Mouse (Mus musculus) intestine, postnatal 0 days (tissue): ENCODE measurements at regions not wholly inside any gene's neighbourhood (a gene's known extent, or its start where the extent isn't known, plus 50 kb on each side); places are given as distances from the start of the nearest gene placed in this dataset.

Source experiments
- ATAC-seq: fragments of 200-750 bp; cut with Nextera tagmentation; 2 replicates; pipeline ENCODE4 v1.8.0; 2017; ENCODE audit warnings: mild to moderate bottlenecking, moderate TSS enrichment, moderate library complexity
- H3K27ac ChIP-seq: fragments of 300-500 bp; sonication (generic); 2 replicates; pipeline ENCODE4 v1.5.1; 2014; ENCODE audit warnings: mild to moderate bottlenecking, low read depth, low read length, moderate library complexity
- H3K27me3 ChIP-seq: fragments of 300-500 bp; sonication (generic); replicated peaks from 2 replicates; pipeline ENCODE4 v1.6.1; 2014; ENCODE audit warnings: low read length, mixed read lengths; ENCODE audit not compliant: control insufficient read depth, insufficient read depth
- H3K36me3 ChIP-seq: fragments of 300-500 bp; sonication (generic); 2 replicates; pipeline ENCODE4 v1.6.1; 2014; ENCODE audit warnings: mild to moderate bottlenecking, moderate library complexity; ENCODE audit not compliant: control insufficient read depth, insufficient read depth
- H3K4me1 ChIP-seq: fragments of 300-500 bp; sonication (generic); replicated peaks from 2 replicates; pipeline ENCODE4 v1.6.1; 2014; ENCODE audit warnings: antibody characterized with exemption, low read length, mixed read lengths; ENCODE audit not compliant: control insufficient read depth, insufficient read depth
- H3K4me2 ChIP-seq: fragments of 300-500 bp; sonication (generic); replicated peaks from 2 replicates; pipeline ENCODE4 v1.6.1; 2014; ENCODE audit warnings: low read depth, mild to moderate bottlenecking, moderate library complexity
- H3K4me3 ChIP-seq: fragments of 300-500 bp; sonication (generic); 2 replicates; pipeline ENCODE4 v1.5.1; 2014; ENCODE audit warnings: low read depth, low read length
- H3K9ac ChIP-seq: fragments of 300-500 bp; sonication (generic); 2 replicates; pipeline ENCODE4 v1.6.1; 2014; ENCODE audit warnings: mild to moderate bottlenecking, low read depth, low read length
- H3K9me3 ChIP-seq: fragments of 300-500 bp; sonication (generic); 2 replicates; pipeline ENCODE4 v1.6.1; 2016; ENCODE audit warnings: mixed run types; ENCODE audit not compliant: control insufficient read depth
- CTCF ChIP-seq: sonication (generic); IDR thresholded peaks from 2 replicates; pipeline ENCODE4 v1.5.1; 2016; ENCODE audit warnings: low read depth, mild to moderate bottlenecking, control low read depth, antibody characterized with exemption, moderate library complexity
- WGBS: fragments of 180-500 bp; shearing (Covaris S2); extraction: QIAGEN DNeasy Blood & Tissue Kit; methylation state at CpG from one replicate; pipeline ENCODE4 v1.1.7; 2014; 5-methylcytosine and 5-hydroxymethylcytosine counted together

DNA sequence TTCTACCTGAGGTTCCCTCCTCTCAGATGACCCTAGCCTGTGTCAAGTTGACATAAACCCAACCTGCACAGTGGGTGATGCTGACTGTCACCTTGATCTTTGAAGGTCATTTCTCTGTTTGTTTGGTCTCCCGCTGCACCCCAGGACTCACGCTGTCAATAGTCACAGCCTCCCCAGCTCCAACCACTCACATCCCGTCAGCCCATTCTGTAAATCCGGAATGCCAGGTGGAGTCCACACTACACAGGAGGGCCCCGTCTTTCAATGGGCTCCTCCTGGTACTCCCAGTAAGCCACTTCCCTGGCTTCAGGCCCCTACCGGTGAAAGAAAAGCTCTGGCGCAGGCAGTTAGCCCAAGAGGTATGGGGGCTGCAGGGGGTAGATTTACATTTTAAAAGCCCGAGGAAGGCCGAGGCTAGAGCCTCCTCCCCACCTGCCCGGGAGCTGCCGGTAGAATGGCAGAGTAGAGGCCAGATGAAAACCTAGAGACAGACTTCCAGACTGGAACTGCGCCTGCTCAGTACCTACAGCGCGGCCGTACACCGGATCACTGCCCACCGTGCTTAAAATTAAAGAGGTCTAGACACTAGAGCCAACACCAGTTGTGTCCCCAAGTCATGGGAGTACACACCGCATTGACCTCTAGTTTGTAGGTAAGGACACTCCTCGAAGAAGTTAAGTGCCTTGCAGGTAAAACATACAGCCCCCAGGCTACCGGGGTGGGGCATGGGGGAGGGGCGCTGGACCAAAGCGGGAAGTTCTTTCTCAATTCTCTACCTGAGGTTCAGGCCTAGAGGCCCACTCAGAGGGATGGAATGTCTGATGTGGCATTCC lies 123.8 kb upstream of the Med13l start:
- H3K9ac ChIP-seq = no peak overlapping the region
- no peaks in the 10 kb centered on the region for H3K4me1 ChIP-seq
- H3K36me3 ChIP-seq = no peaks in the 10 kb centered on the region
- no peak for ATAC-seq
- H3K27me3 ChIP-seq = peaks cover 9% of the 10 kb centered on the region; the same call in 1 of the 2 replicates
- no peak for TF ChIP-seq CTCF
- H3K4me3 ChIP-seq = no peak overlapping the region
- 35% methylated on average over 22 of the region's 22 CpGs for WGBS
- no peak overlapping the region for H3K27ac ChIP-seq
- H3K4me2 ChIP-seq = no peak overlapping the region
- H3K9me3 ChIP-seq = no peaks in the 10 kb centered on the region

DNA sequence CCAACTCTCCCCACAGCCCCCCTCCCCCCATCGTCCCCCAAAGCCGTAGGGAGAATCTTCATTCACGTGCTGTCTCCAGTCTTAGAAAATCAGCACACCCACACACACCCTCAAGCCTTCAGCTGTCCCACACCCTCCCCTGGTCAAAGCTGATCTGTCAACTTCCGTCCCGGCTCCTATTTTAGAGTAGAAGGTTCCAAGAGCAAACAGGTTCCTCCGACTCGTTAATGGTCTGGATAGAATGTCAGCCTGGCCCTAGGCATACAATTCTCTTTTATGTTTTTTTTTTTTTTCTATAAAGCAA lies 123.2 kb upstream of the Med13l start:
- no peak for ATAC-seq
- H3K4me3 ChIP-seq = no peak overlapping the region
- no peak overlapping the region for H3K27ac ChIP-seq
- H3K27me3 ChIP-seq = peaks cover 9% of the 10 kb centered on the region; the same call in 1 of the 2 replicates
- H3K9me3 ChIP-seq = no peaks in the 10 kb centered on the region
- no peaks in the 10 kb centered on the region for H3K4me1 ChIP-seq
- no peaks in the 10 kb centered on the region for H3K36me3 ChIP-seq
- no peak overlapping the region for H3K9ac ChIP-seq
- 50% methylated on average over 7 of the region's 7 CpGs for WGBS
- TF ChIP-seq CTCF = no peak
- no peak overlapping the region for H3K4me2 ChIP-seq

DNA sequence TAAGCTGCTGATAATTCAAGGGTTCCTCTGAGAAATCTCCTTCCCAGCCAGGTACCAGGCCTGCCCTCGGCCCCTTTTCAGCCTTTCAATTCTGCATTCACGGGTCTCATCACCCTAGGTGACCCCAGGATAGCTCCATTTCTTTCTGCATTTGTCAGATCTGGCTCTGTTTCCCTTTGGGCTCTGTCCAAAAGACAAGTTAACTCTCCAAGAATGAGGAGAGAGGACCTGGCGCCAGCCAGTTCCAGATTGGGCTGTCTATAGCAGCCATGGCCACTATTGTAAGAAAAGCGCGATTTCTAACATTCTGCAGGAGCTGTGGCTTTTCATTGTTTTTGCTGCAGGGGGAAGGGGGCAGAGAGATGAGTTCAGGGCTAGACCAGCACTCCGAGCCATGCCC lies 122.5 kb upstream of the Med13l start:
- 0 out of 2 replicates have a peak, but pooled peaks have one; percentile 8 for TF ChIP-seq CTCF
- Histone ChIP-seq H3K4me3 (no peak overlapping the region), H3K27ac (no peak overlapping the region), H3K27me3 (peaks cover 9% of the 10 kb centered on the region; the same call in 1 of the 2 replicates), H3K4me2 (no peak overlapping the region), H3K4me1 (no peaks in the 10 kb centered on the region), H3K9me3 (no peaks in the 10 kb centered on the region), H3K36me3 (no peaks in the 10 kb centered on the region), H3K9ac (no peak overlapping the region)
- WGBS = 70% methylated on average over 6 of the region's 6 CpGs
- ATAC-seq = no peak

DNA sequence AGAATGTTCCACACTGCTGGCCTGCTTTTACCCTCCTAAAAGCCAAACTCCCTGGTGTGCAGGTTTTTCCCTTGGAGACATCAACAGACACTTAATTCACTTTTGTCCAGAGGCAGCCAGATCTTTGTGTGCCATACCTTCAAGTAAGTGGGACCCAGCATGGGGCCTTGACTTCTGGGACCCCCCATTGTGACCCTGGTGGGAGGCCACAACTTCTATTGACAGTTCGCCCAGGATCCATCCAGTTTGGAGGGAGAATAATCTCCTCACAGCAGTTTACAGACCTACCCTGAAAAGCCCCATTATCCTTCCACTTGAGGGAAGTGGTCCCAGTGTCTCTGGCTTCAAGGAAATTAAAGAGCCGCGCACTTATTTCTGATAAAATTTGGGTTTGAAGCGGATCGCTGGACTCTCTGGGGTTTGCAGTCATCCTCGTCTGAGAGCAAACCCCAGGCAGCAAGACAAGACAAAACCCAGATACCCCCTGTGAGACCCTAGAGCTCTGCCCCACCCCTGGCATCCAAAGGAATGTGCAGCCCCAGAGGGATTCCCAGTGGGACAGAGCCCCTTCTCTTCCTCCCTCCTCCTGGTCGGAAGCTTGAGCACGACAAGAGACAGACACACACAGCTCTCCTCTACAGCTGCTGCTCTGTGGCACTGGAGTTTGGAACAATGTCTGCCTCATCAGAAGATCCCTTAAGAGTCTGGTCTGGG lies 115.8 kb upstream of the Med13l start:
- Histone ChIP-seq H3K36me3 (no peaks in the 10 kb centered on the region), H3K4me1 (no peaks in the 10 kb centered on the region), H3K4me2 (no peak overlapping the region), H3K9me3 (no peaks in the 10 kb centered on the region), H3K27me3 (no peaks in the 10 kb centered on the region), H3K27ac (no peak overlapping the region), H3K4me3 (no peak overlapping the region), H3K9ac (no peak overlapping the region)
- ATAC-seq = no peak
- 59% methylated on average over 8 of the region's 8 CpGs for WGBS
- no peak for TF ChIP-seq CTCF

DNA sequence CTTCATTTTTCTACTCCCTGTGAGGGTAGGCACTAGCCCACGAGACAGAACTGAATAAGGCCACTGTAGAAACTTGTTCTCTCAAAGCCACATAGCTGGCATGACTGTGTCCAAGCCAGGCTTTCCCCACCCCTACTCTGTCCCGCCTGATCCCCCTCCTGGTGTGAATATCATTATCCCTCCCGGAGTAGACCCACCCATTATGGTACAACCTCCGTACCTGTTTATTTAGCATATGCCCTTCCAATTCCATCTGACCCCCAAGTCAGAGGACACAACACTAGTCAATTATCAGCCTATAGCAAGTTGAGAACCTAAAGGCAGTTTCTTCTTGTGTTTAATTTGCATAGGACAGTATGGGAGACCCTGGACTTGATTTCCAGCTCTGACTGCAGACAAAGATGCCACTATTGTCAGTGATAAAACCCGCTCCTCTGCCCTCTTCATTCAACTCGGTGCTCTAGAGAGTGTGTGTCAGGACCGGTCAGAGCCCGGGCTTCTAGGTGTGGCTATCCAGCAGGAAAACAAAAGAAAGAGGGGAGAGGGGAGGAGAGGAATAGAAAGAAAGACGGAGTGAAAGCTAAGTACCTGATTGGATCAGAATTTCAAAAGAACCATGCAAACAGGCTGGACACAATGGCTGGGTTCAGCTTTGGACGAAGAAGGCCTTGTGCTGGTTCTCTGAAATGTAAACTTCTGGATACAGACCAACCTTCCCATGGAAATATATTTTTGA lies 115.1 kb upstream of the Med13l start:
- no peaks in the 10 kb centered on the region for H3K27me3 ChIP-seq
- no peaks in the 10 kb centered on the region for H3K9me3 ChIP-seq
- 62% methylated on average over 10 of the region's 10 CpGs for WGBS
- no peak overlapping the region for H3K4me3 ChIP-seq
- no peak overlapping the region for H3K27ac ChIP-seq
- H3K4me1 ChIP-seq = no peaks in the 10 kb centered on the region
- H3K9ac ChIP-seq = no peak overlapping the region
- no peak for ATAC-seq
- H3K4me2 ChIP-seq = no peak overlapping the region
- no peak for TF ChIP-seq CTCF
- no peaks in the 10 kb centered on the region for H3K36me3 ChIP-seq

DNA sequence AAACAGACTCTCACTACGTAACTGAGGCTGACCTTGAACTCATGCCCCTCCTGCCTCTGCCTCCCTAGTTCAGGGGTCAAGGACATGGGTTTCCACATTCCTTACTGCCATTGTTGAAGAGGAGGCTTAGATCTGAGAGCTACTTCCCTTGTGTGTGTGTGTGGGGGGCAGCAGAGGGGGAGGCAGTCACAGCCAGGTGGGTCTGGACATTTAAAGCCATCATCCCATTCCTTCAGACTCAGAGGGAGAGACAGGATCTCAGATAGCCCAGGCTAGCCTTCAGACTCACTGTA lies 114.5 kb upstream of the Med13l start:
- TF ChIP-seq CTCF = no peak
- Histone ChIP-seq H3K27me3 (no peaks in the 10 kb centered on the region), H3K27ac (no peak overlapping the region), H3K4me3 (no peak overlapping the region), H3K9ac (no peak overlapping the region), H3K36me3 (no peaks in the 10 kb centered on the region), H3K4me1 (no peaks in the 10 kb centered on the region), H3K4me2 (no peak overlapping the region), H3K9me3 (no peaks in the 10 kb centered on the region)
- WGBS = 73% methylated on average over 1 of the region's 1 CpGs
- no peak for ATAC-seq
